Mouse (Mus musculus): ENCODE results near the gene Trpv3.

The Trpv3 gene

DNA sequence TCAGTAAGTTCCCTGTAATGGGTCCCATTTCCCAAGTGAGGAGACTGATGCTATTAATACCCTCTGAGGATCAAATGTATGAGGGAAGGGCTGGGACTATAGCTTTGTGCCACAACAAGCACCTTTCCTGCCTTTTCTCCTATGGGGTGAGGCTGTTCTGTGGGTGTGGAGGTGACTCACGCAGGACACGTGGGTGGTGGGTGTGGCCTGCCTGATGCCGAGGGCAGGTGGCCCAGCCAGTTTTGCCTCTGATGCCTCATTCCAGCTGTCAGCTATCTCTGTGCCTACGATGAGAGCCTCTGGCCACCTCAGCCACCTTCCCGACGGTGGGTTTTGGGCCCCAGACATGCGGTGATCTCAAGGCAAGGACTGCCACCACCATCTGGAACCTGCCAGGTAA, at the start of gene Trpv3:
Trpv3 (plus strand) TSS at position 122 of the 400 bp plus-strand sequence.
- DNase-seq (ENCODE audit: low read depth in 1 of 2, low spot score in 2 of 2) = no peak

DNA sequence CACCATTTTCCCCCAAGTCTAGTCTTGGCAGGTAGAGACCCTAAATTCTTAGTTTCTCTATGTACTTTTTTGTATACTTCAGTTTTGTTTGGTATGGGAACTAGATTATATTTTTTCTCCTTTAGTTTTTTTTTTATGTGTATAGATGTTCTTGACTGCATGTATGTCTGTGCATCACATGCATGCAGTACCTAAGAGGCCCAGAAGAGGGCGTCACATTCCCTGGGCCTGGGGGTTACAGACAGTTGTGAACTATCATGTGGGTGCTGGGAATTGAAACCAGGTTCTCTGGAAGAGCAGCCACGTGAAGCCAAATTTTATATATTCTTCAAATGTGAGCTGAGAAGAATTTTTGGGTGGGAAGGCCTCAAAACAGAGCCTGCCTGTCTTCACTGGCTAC, 47.5 kb upstream of the Trpv3 start:
- DNase-seq (ENCODE audit: low read depth in 1 of 2, low spot score in 2 of 2) = no peak

DNA sequence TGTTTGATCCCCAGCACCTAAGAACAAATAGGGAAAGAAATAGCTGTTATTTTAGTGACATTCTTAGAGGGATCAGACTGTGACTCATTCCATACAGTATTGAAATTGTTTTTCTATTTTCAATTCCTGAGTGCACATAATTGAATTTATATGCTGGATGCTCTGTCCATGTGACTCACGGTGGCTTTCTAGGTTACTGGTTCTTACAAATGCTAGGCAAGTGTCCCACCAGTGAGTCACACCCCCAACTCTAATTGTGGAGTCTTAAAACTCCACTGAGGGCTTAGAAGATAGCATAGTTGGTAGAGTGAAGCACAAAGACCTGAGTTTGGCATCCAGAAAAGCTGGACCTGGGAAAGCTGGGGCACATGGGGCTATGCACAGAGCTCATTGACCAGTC, 46.5 kb upstream of the Trpv3 start:
- DNase-seq (ENCODE audit: low read depth in 1 of 2, low spot score in 2 of 2) = no peak

DNA sequence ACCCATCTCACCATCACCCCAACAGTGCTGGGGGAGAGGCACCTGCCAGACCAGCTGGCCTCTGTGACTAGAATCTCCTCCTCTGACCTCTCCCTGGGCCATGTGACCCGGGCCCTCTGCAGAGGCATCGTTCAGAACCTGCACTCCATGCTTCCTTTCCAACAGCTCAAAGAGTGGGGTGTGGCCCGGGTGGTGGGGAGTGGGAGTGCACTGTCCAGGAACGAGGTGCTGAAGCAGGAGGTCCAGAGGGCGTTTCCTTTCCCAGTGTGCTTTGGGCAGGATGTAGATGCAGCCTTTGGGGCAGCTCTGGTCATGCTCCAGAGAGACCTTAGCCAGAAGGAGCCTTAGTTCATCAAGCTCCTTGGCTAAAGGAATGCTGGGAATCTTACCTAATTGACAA, 44.3 kb upstream of the Trpv3 start:
- DNase-seq (ENCODE audit: low read depth in 1 of 2, low spot score in 2 of 2) = no peak

DNA sequence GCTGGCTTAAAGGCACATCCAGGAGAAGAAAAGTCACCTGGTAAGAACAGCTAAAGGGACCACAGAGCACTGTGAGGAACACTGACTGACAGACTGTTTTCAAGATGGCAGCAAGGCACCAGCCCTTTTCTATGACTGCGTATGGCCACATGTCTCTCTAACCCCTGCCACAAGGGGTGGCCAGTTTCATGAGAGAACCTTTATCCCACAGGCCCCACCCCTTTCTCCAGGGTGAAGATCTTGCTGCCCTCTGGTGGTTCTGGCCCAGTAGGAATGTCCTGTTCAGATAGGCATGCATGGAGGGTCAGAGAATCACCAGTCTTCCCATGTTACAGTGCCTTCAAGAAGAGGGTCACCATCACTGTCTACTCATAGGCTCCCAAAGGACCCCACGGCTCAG, 43.2 kb upstream of the Trpv3 start:
- DNase-seq (ENCODE audit: low read depth in 1 of 2, low spot score in 2 of 2) = peak in 1 of 2 experiments; percentile 12

DNA sequence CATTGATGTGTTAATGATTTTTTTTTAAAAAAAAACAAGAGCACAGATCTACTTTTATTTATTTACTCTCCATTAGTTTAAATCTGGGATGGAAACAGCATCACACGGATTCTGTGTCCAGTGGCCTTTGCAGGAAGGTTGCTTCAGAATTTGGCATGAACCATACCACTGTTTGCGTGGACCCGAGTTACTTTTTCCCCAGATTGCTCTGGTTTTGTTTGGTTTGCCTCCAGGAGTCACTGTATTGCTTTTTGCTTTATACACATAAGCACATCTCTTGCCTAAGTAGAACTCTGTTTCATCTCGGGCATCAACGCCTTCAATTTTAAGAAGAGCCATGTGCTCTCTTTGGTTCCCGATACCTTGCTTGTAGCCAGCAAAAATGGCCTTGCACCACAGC, 41.3 kb upstream of the Trpv3 start:
- DNase-seq (ENCODE audit: low read depth in 1 of 2, low spot score in 2 of 2) = no peak

DNA sequence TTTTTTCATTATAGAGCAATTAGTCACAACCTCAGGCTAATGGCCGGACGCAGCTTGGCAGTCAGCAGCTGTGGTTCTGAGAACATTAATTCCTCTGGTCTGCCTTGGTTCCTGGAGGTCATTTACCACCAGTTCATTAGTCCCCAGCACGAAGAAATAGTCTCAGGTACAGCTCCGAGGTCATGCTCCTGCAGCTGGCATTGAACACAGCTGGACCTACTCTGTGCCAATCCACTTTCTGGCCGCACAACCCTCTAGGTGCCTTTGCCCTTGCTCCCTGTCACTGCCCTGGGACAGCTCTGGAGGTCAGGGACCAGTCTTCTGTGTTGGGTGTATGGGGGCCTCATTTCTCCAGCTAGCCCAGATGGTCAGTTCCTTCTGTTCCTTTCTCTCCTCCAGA, 38.3 kb upstream of the Trpv3 start:
- DNase-seq (ENCODE audit: low read depth in 1 of 2, low spot score in 2 of 2) = no peak

DNA sequence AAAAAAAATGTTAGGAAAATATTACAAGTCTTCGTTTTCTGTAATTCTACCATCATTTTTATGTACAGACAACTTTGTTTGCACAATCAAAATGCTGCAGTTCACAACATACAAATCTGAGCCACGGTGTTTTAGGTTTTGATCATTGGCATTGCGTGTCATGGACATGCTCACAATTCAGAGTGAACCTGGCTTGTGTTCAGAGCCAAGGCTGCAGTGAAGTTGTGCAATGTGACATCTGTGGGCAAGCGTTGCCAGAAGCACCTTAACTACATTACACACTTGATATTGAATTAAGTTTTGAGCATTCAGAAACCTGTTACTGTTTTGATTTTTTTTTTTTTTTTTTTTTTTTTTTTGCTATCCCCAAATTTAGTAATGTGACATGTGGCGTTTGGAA, 37.1 kb upstream of the Trpv3 start:
- DNase-seq (ENCODE audit: low read depth in 1 of 2, low spot score in 2 of 2) = no peak

DNA sequence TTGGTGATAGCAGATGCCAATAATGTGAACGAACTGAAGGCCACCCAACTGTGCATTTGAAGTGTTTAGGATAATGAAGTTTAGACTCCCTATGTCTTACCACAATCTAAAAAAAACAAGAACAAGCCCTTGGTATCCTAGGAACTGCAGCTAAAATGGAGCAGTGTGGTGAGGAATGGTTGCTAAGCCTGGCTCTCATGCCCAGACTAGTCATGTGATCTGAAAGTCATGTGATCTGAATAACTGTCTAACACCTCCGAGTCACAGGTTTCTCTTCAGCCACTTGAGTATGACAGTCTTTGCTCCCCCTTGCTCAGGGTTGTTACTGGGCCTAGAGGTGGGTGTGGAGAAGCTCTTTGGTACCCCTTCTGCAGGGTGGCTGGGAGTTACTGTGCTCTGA, 34.7 kb upstream of the Trpv3 start:
- no peak for DNase-seq (ENCODE audit: low read depth in 1 of 2, low spot score in 2 of 2)

DNA sequence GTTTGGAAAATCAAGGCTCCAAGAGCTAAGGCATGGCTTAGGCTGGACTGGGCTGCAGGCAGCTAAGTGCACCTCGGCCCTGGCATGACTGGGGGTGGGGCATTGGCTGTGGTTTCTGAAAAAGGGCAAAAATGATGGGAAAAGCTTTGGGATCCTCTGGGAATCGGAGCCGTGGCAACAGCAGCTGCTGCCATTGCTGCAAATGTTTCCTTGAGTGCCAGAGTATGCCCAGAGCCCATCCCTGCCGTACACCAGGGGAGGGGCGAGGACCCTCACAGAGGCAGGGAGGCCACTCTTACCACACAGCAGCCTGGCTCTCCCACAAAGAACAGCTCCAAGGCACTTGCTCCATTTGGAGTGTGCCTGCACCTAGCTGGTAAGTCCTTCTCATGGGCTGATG, 33.2 kb upstream of the Trpv3 start, which contains the start of gene Trpv1:
Trpv1 (plus strand) TSS at position 301 of the 400 bp plus-strand sequence.
- no peak for DNase-seq (ENCODE audit: low read depth in 1 of 2, low spot score in 2 of 2)

DNA sequence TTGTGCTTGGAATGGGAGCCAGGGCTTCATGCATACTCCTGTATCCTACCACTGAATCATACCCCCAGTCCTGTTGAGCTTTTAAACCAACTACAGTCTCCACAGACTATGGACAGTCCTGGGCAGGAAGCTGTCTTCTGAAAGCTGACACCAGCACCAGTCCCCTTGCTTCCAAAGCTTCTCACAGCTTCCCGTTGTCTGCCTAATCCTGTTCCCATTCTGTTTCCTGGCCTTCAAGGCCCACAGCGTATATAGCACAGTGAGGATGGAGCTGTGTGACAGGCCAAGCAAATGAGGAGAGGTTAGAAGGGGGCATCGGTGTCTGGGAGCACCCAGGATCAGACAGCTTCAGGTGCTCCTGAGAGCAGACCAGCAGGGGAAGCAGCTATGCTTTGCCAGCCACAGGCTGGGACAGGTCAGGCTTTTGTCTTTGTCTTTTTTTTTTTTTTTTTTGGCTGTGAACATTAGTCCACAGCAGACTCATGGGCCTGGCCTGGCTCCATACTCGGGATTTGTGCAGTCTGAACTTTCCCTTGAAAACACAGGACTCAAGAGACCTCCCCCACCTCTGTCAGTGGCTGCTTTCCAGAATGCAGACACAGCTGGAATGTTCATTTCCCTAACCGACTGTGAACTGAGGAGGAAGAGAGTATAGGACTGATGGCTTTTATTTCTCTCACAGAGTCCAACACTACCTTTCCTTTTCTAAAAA, 31.0 kb upstream of the Trpv3 start:
- no peak for DNase-seq (ENCODE audit: low read depth in 1 of 2, low spot score in 2 of 2)

DNA sequence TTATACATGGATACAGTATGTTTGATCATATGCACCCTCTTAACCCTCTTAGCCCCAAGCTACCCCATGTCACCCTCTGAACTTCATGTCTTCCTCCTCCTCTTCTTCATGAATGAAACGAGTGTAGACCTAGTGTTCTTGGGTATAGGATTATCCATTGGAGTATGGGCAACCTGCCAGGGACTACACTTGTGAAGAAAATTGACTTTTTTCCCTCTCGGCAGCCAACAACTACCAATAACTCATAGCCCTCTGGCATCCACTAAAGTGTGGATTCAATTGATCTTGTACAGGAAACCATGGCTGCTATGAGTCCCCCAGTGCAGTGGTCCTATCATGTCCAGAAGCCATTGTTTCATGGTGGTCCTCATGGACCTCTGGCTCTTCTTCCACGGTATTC, 30.5 kb upstream of the Trpv3 start:
- DNase-seq (ENCODE audit: low read depth in 1 of 2, low spot score in 2 of 2) = no peak

DNA sequence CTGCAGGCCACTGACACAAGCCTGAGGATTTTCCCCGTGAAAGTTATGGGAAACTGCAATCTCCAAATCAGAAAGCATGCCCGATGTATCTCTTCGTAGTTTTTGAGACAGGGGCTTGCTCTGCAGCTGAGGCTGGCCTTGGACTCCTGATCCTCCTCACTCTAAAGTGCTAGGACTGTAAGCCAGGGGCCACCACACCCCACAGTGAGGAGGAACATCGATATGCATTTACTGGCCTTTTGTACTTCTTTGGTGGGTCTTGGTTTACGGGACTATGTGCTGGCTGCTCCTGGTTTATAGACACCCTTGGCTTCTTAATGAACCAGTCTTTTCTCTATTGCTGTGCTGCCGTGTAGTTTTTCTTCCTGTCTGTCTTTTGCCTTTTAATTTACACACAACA, 25.0 kb upstream of the Trpv3 start:
- no peak for DNase-seq (ENCODE audit: low read depth in 1 of 2, low spot score in 2 of 2)

DNA sequence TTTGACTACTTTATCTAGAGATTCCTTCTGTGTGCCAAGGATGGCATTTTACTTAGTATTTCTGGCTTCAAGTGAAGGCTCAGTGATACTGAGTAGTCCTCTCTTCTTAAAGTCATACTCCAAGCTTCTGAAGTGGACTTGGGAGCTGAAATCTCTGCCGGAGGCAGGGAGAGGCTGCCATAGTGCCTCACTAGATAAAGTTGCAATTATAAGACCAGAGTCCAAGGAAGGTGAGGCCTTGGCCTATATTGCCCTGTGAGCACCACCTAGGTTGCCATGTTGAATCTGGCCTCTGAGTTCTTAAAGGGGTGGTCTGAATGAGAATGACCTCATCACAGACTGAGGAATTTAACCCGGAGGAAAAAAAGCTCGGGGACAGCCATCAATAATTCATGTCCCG, 24.4 kb upstream of the Trpv3 start:
- DNase-seq (ENCODE audit: low read depth in 1 of 2, low spot score in 2 of 2) = no peak

DNA sequence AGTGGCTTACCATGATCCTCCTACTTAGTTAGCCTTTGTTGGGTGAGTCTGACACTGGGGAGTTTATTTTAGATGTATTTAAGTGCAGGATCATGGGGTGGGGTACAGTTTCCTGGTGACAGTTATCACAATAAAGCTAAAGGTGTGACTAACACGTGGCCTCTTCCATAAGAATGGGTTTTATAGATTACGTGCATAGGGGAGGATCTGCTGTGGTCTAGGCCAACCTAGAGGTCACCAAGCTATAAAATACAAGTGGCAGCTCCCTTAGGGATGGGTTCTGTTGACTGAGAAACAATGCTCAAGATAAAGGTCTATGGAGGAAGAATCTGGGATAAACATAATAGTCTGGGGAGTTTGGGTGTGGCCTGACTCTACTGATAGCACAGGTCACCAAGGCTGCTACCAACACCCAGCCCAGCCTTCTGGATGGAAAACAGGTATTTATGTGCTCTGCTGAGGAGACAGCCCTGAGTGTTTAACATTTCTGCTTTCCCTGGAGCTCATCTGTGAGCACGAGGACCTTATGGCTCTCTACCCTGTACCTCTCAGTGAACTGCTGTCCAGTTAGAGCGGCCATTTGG, 9.7 kb upstream of the Trpv3 start:
- DNase-seq (ENCODE audit: low read depth in 1 of 2, low spot score in 2 of 2) = no peak

DNA sequence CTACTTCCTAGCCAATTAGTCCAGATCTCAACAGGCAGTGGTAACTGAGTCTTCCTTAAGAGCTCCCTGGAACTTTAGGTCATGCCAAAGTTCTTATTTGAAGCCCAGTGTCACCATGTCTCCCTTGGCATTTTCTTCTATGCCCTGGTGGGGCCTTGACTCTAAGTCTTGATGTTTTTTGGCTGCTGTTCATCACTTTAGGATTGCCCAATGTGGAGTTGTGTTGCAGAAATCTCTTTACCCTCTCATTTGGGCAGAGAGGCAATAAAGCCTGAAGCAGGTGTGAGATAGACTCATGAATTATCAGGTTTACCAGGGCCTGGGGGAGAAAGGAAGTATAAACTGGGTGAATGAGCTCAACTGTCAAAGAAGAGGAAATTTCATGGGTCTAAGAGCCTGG, 8.5 kb upstream of the Trpv3 start:
- no peak for DNase-seq (ENCODE audit: low read depth in 1 of 2, low spot score in 2 of 2)

DNA sequence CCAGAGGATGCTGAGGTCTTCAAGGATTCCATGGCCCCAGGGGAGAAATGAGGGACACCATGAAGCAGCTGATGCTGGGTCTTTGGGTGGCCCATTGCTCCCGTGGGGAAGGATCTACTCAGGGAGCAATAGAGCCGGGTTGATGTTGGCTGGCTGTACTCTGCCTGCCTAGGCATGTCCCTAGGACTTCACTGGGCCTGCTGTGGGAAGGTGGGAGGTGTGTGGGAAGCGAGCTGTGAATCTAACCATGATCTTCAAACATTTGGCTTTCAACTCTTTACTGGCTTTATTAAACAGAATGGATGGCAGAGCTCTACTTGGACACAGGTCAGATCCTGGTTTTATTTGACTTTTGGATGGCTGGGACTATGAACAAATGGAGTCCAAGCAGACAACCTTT, 6.7 kb upstream of the Trpv3 start:
- DNase-seq (ENCODE audit: low read depth in 1 of 2, low spot score in 2 of 2) = no peak

DNA sequence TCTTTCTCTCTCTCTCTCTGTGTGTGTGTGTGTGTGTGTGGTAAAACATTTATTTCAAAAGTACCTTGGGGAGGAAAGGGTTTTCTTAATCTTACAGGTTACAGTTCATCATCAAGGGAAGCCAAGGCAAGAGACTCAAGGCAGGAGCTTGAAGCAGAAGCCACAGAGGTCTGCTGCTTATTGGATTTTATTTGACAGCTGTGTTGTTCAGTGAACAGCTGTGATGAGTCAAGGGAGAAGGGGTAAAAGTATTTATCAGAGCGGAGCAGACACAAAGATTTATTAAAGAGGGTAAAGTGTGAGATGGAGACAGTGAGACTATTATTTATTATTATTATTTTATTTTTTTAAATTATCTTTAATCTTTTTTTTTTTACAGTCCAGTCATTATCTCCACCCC, 5.8 kb upstream of the Trpv3 start:
- no peak for DNase-seq (ENCODE audit: low read depth in 1 of 2, low spot score in 2 of 2)

DNA sequence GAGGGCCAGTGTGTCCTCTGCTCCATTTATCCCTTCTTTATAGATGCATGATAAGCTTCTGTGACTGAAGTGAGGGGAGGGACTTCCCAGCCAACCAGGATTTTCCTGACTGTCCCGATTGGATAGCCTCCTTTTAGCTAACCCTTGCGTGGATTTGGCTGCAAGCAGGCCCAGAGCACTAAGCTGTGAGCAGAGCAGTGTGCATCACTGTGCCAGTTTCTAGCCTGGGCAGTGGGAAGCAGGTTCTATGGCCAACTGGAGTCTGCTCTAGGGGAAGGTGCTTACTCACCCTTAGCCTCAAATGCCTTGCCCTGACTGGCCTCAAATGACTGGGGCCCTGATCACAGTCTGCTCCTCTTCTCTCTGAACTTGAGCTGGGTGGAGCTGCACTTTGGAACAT, 7.6 kb downstream of the Trpv3 start:
- no peak for DNase-seq (ENCODE audit: low read depth in 1 of 2, low spot score in 2 of 2)

DNA sequence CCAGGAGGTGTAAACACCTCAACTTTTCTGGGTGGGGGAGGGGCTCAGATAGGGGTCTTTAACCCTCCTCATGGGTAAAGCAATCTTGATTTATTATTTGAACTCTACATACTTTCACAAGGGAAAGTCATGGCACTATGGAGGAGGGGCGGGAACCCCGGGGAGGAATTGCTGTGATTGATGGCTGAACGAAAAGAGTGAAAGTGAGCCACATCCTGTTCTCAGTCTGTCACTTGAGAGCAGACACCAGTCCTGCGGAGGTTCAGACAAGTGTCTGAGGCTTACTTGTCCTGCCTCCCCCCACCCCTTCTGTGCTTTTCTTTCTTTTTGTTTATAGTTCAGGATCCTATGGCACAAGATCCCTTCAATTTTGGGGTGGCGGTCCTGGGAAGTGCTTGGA, 13.5 kb downstream of the Trpv3 start:
- no peak for DNase-seq (ENCODE audit: low read depth in 1 of 2, low spot score in 2 of 2)

DNA sequence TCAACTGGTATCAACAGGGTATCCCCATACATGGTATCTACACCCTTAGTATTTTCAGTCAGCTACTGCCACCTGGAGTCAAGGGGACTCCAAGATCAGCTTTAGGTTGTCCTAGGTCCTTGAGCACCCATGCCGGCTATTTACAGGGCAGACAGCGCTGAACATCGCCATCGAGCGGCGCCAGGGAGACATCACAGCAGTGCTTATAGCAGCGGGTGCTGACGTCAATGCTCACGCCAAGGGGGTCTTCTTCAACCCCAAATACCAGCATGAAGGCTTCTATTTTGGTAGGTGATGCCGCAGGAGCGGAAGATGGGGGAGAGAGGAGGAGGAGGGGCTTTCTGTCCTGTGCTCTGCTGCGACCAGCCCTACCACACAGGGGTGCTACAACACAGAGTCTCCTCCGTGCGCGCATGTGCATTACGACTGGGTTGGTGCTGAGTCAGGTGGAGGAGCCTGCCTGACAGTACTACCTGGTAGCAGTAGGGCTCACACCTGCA, 14.4 kb downstream of the Trpv3 start:
- no peak for DNase-seq (ENCODE audit: low read depth in 1 of 2, low spot score in 2 of 2)

DNA sequence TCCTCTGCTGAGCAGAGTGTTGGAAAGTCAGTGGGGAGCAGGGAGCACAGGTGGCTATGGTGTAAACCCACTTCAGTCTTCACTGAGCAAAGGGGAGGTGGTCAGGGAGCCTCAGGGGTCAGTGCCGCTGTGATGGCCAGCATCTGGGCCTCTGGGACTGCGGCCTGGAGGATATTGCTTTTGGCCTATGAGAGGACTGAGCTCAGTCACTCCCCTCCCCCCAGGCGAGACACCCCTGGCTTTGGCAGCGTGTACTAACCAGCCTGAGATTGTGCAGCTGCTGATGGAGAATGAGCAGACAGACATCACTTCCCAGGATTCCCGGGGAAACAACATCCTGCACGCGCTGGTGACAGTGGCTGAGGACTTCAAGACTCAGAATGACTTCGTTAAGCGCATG, 16.2 kb downstream of the Trpv3 start:
- no peak for DNase-seq (ENCODE audit: low read depth in 1 of 2, low spot score in 2 of 2)

DNA sequence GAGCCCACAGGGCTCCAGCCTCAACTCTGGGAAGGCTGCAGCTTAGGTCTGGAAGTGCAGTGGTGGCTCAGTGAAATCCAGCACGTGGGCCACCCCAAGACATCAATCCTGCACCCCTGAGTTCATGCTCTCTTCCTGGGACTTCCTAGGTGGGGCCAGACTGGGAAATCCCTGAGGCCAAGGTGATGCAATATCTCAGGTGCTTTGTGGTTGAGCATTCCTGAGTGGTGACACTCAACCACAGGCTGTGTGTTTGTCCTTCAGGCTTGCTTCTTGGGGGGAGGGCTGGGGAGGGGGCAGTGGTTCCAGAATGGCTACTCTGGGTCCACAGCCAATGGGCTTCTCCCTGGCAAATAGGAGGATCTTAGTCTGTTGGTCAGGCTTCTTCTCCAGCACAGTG, 16.7 kb downstream of the Trpv3 start:
- no peak for DNase-seq (ENCODE audit: low read depth in 1 of 2, low spot score in 2 of 2)
